In the genomic region with DNA sequence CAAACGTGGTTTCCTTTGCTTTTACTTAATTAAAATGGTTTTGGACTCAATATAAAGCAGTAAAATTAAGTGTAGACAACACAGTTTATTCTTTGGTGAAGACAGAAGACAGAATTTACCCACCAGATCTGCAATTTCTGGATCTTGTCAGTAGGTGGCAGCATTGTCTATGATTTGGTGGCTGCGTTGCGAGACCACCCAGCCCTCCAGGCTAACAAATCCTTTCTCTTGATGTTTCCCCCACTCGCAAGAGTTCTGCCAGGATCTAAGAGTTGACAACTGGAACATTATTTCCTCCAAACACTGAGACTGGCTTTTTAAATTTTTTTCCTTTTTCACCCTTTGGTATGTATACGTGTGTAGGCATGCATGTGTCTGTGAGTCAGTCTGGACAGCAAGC, we compare ENCODE assay signal across 7 mouse cellular contexts. TPM values are rescaled to one million over a fixed set of nuclear protein-coding genes. Genes with fewer than 3 reads are reported as not detected.
DNase-seq lines count a peak whose midpoint lies in the region; ATAC-seq and TF ChIP-seq lines count a peak whose summit lies in the region.

No protein-coding gene starts in this region.

- 15% methylated on average over 5 of the region's 5 CpGs for WGBS in liver, adult 2 months
- 14% methylated on average over 5 of the region's 5 CpGs for WGBS in liver, embryonic 12.5 days (ENCODE audit: insufficient replicate concordance)
- 11% methylated on average over 5 of the region's 5 CpGs for WGBS in embryonic facial prominence, embryonic 10.5 days
- WGBS in hindbrain, embryonic 16.5 days = 8% methylated on average over 5 of the region's 5 CpGs

- no peak for ATAC-seq in liver, embryonic 12.5 days
- ATAC-seq in hindbrain, embryonic 16.5 days = peak; percentile 28; the same call in 1 of the 2 replicates
- peak; percentile 50 for ATAC-seq in megakaryocyte-erythroid progenitor cell, adult 5-6 weeks (replicated peaks; ENCODE audit: low FRiP score, low TSS enrichment, poor library complexity, severe bottlenecking)

- peak; percentile 73 for TF ChIP-seq CTCF in liver, adult 2 months (IDR thresholded peaks at IDR 0.05; ENCODE audit: low read depth, low read length)

- H3K9ac ChIP-seq in liver, adult 2 months (ENCODE audit: low read depth, low read length) = no peak overlapping the region
- no peak overlapping the region for H3K9ac ChIP-seq in liver, embryonic 12.5 days
- H3K9ac ChIP-seq in hindbrain, embryonic 16.5 days (ENCODE audit: low read depth, low read length) = no peak overlapping the region

- DNase-seq in liver, adult 2 months (ENCODE audit: extremely low read depth, low read depth, low spot score) = no peak
- DNase-seq in NIH3T3 (ENCODE audit: low read depth) = peak; percentile 79
- peak; percentile 77 for DNase-seq in embryonic facial prominence, embryonic 10.5 days (ENCODE audit: low spot score)
- peak; percentile 69 for DNase-seq in thymus, postnatal 25 days

- H3K27me3 ChIP-seq in liver, adult 2 months (ENCODE audit: control insufficient read depth, insufficient read depth, low read length) = no peaks in the 10 kb centered on the region
- 0 out of 2 replicates have a peak, but pooled peaks cover 3% of the 10 kb centered on the region for H3K27me3 ChIP-seq in liver, embryonic 12.5 days (replicated peaks)
- 0 out of 2 replicates have a peak, but pooled peaks cover 3% of the 10 kb centered on the region for H3K27me3 ChIP-seq in embryonic facial prominence, embryonic 10.5 days (replicated peaks; ENCODE audit: low read depth, poor library complexity, severe bottlenecking)
- H3K27me3 ChIP-seq in hindbrain, embryonic 16.5 days (replicated peaks; ENCODE audit: control insufficient read depth, insufficient read depth, low read length) = no peaks in the 10 kb centered on the region

- H3K79me2 ChIP-seq in liver, adult 2 months (ENCODE audit: control insufficient read depth, insufficient read depth, low read length) = no peaks in the 10 kb centered on the region

- H3K9me3 ChIP-seq in liver, embryonic 12.5 days (replicated peaks) = no peaks in the 10 kb centered on the region
- no peaks in the 10 kb centered on the region; the same call in 1 of the 2 replicates for H3K9me3 ChIP-seq in embryonic facial prominence, embryonic 10.5 days
- H3K9me3 ChIP-seq in hindbrain, embryonic 16.5 days (ENCODE audit: control insufficient read depth, low read length) = no peaks in the 10 kb centered on the region

- no peak overlapping the region for H3K4me2 ChIP-seq in liver, embryonic 12.5 days
- H3K4me2 ChIP-seq in hindbrain, embryonic 16.5 days (ENCODE audit: low read length) = peak overlapping the region; percentile 15; the same call in 1 of the 2 replicates

- H3K4me3 ChIP-seq in liver, adult 2 months (ENCODE audit: insufficient read depth, low read depth, low read length) = no peak overlapping the region
- no peak overlapping the region for H3K4me3 ChIP-seq in liver, embryonic 12.5 days
- no peak overlapping the region for H3K4me3 ChIP-seq in embryonic facial prominence, embryonic 10.5 days
- H3K4me3 ChIP-seq in hindbrain, embryonic 16.5 days (ENCODE audit: low read length) = no peak overlapping the region

- H3K4me1 ChIP-seq in liver, adult 2 months (ENCODE audit: control insufficient read depth, insufficient read depth, low read length) = no peaks in the 10 kb centered on the region
- peaks cover 11% of the 10 kb centered on the region; the same call in 1 of the 2 replicates for H3K4me1 ChIP-seq in liver, embryonic 12.5 days
- H3K4me1 ChIP-seq in embryonic facial prominence, embryonic 10.5 days = peaks cover 50% of the 10 kb centered on the region
- peaks cover 7% of the 10 kb centered on the region; the same call in 1 of the 2 replicates for H3K4me1 ChIP-seq in hindbrain, embryonic 16.5 days (ENCODE audit: control insufficient read depth, insufficient read depth, low read depth, low read length)

- no peak for TF ChIP-seq POLR2A in liver, adult 2 months (IDR thresholded peaks at IDR 0.05; ENCODE audit: extremely low read depth, insufficient read depth, low read length)

- no peak overlapping the region for H3K27ac ChIP-seq in liver, adult 2 months (replicated peaks; ENCODE audit: insufficient read depth, low read depth, low read length)
- no peak overlapping the region for H3K27ac ChIP-seq in liver, embryonic 12.5 days
- H3K27ac ChIP-seq in embryonic facial prominence, embryonic 10.5 days (replicated peaks) = no peak overlapping the region
- H3K27ac ChIP-seq in hindbrain, embryonic 16.5 days (ENCODE audit: low read depth, low read length) = no peak overlapping the region

- H3K36me3 ChIP-seq in liver, adult 2 months (ENCODE audit: control insufficient read depth, insufficient read depth, low read length) = no peaks in the 10 kb centered on the region
- peaks cover under 1% of the 10 kb centered on the region; the same call in 1 of the 2 replicates for H3K36me3 ChIP-seq in liver, embryonic 12.5 days
- peaks cover 13% of the 10 kb centered on the region for H3K36me3 ChIP-seq in embryonic facial prominence, embryonic 10.5 days (replicated peaks)
- H3K36me3 ChIP-seq in hindbrain, embryonic 16.5 days (ENCODE audit: control insufficient read depth, insufficient read depth, low read length) = no peaks in the 10 kb centered on the region

RNA-seq across cellular contexts. Expression of a gene that starts 10.3 kb away (rescaled TPM):
- total RNA-seq in liver, adult 2 months (2014; rRNA removed) = 5.0 and 7.9 TPM in 2 replicates
- 17.5 and 18.7 TPM in 2 replicates for polyA plus RNA-seq in liver, adult 2 months (2012; rRNA removed)
- 3.2 and 3.4 TPM in 2 replicates for polyA plus RNA-seq in liver, embryonic 12.5 days (2016; fragmentation: Nextera tagmentation; extraction: Ambion mirVana)
- 3.4 and 3.6 TPM in 2 replicates for polyA plus RNA-seq in embryonic facial prominence, embryonic 10.5 days (2016; fragmentation: Nextera tagmentation; extraction: Ambion mirVana)
- 1.9 and 2.1 TPM in 2 replicates for polyA plus RNA-seq in hindbrain, embryonic 16.5 days (2015; fragmentation: Nextera tagmentation; extraction: Ambion mirVana)
- 31.8 and 40.4 TPM in 2 replicates for total RNA-seq in megakaryocyte-erythroid progenitor cell, adult 5-6 weeks (2014; fragmentation: Nextera tagmentation)
- total RNA-seq in megakaryocyte-erythroid progenitor cell, adult 5-6 weeks (2017) = 39.9 and 41.0 TPM in 2 replicates

RNA-seq across cellular contexts. Expression of a gene that starts 54.4 kb away (rescaled TPM):
- 4.0 and 5.8 TPM in 2 replicates for total RNA-seq in liver, adult 2 months (2014; rRNA removed)
- 4.7 and 5.3 TPM in 2 replicates for polyA plus RNA-seq in liver, adult 2 months (2012; rRNA removed)
- 1.1 and 1.5 TPM in 2 replicates for polyA plus RNA-seq in liver, embryonic 12.5 days (2016; fragmentation: Nextera tagmentation; extraction: Ambion mirVana)
- 13.2 and 14.2 TPM in 2 replicates for polyA plus RNA-seq in embryonic facial prominence, embryonic 10.5 days (2016; fragmentation: Nextera tagmentation; extraction: Ambion mirVana)
- polyA plus RNA-seq in hindbrain, embryonic 16.5 days (2015; fragmentation: Nextera tagmentation; extraction: Ambion mirVana) = 4.1 and 5.3 TPM in 2 replicates
- not detected in 2 replicates for total RNA-seq in megakaryocyte-erythroid progenitor cell, adult 5-6 weeks (2014; fragmentation: Nextera tagmentation)
- not detected in 2 replicates for total RNA-seq in megakaryocyte-erythroid progenitor cell, adult 5-6 weeks (2017)
